Comparison of ENCODE assay signal across 31 mouse cellular contexts in genomic region chr9:86208334-86208925, GRCm38 (mm10).
A peak's percentile ranks its signal among the peaks of the same experiment; 100 is the strongest.
DNase-seq lines count a peak whose midpoint lies in the region; ATAC-seq and TF ChIP-seq lines count a peak whose summit lies in the region.
"Had no signal": no experiment of that assay in that cellular context is flagged by ENCODE, and none has a peak within 500 bp of the region (broad histone marks: within the 10 kb centered on the region; RNA-seq: fewer than 3 reads in every experiment).

No protein-coding gene starts in this region.

- DNase-seq in hindbrain, postnatal 0 days (ENCODE audit: low spot score): peak; percentile 30
- DNase-seq in right cerebral cortex, adult 18-20 months: peak; percentile 63
- DNase-seq in right cerebral cortex, postnatal 4 days: no peak
- DNase-seq in left cerebral cortex, postnatal 14 days (ENCODE audit: low spot score in 2 of 2): peak; percentile 52 to 57
- no peak for DNase-seq in kidney, postnatal 25 days
- DNase-seq in T-cell, adult 2 months (ENCODE audit: low spot score): no peak
- DNase-seq: adrenal gland, adult 8-10 months; cerebellum, adult 18-20 months; cerebellum, postnatal 36 days; embryo, embryonic 11 days; gastrocnemius, postnatal 10 days; heart, postnatal 4 days; kidney, adult 9 months; kidney, postnatal 14 days; lung, adult 18-20 months; lung, postnatal 10 days; thymus, postnatal 14 days had no signal

- no peak overlapping the region for H3K27ac ChIP-seq in hindbrain, postnatal 0 days
- no peak overlapping the region for H3K27ac ChIP-seq in hindbrain, embryonic 12.5 days
- H3K27ac ChIP-seq: embryonic facial prominence, embryonic 13.5 days; heart, embryonic 10.5 days; limb, embryonic 13.5 days; liver, embryonic 12.5 days; midbrain, embryonic 10.5 days; neural tube, embryonic 13.5 days had no signal

- H3K4me1 ChIP-seq in hindbrain, postnatal 0 days (ENCODE audit: insufficient read depth, low read length): no peaks in the 10 kb centered on the region
- no peaks in the 10 kb centered on the region for H3K4me1 ChIP-seq in hindbrain, embryonic 12.5 days
- H3K4me1 ChIP-seq: heart, embryonic 10.5 days; limb, embryonic 13.5 days; liver, embryonic 12.5 days; midbrain, embryonic 10.5 days; neural tube, embryonic 13.5 days had no signal

- H3K4me3 ChIP-seq in hindbrain, postnatal 0 days (ENCODE audit: low read length): no peak overlapping the region
- H3K4me3 ChIP-seq in hindbrain, embryonic 12.5 days: no peak overlapping the region
- H3K4me3 ChIP-seq: embryonic facial prominence, embryonic 13.5 days; erythroblast, embryonic 14.5 days; heart, embryonic 10.5 days; limb, embryonic 13.5 days; liver, embryonic 12.5 days; midbrain, embryonic 10.5 days; myocyte; neural tube, embryonic 13.5 days had no signal

- intact Hi-C loops in left cerebral cortex, postnatal 14 days (cut with DNase I): no loop called here

- no peaks in the 10 kb centered on the region for H3K27me3 ChIP-seq in hindbrain, postnatal 0 days (ENCODE audit: insufficient read depth, low read length)
- H3K27me3 ChIP-seq in hindbrain, embryonic 12.5 days: no peaks in the 10 kb centered on the region
- H3K27me3 ChIP-seq: embryonic facial prominence, embryonic 13.5 days; limb, embryonic 13.5 days; liver, embryonic 12.5 days; neural tube, embryonic 13.5 days had no signal

- H3K9ac ChIP-seq in hindbrain, postnatal 0 days (replicated peaks; ENCODE audit: low read length): no peak overlapping the region
- H3K9ac ChIP-seq in hindbrain, embryonic 12.5 days: no peak overlapping the region
- H3K9ac ChIP-seq: embryonic facial prominence, embryonic 13.5 days; limb, embryonic 13.5 days; liver, embryonic 12.5 days; neural tube, embryonic 13.5 days had no signal

- H3K36me3 ChIP-seq in hindbrain, postnatal 0 days (ENCODE audit: insufficient read depth, low read length): no peaks in the 10 kb centered on the region
- no peaks in the 10 kb centered on the region for H3K36me3 ChIP-seq in hindbrain, embryonic 12.5 days
- H3K36me3 ChIP-seq: embryonic facial prominence, embryonic 13.5 days; heart, embryonic 10.5 days; limb, embryonic 13.5 days; liver, embryonic 12.5 days; midbrain, embryonic 10.5 days; neural tube, embryonic 13.5 days had no signal

- H3K4me2 ChIP-seq in hindbrain, postnatal 0 days (ENCODE audit: low read depth, low read length): no peak overlapping the region
- no peak overlapping the region for H3K4me2 ChIP-seq in hindbrain, embryonic 12.5 days (replicated peaks)
- H3K4me2 ChIP-seq: embryonic facial prominence, embryonic 13.5 days; limb, embryonic 13.5 days; liver, embryonic 12.5 days; neural tube, embryonic 13.5 days had no signal

- 66% methylated on average over 5 of the region's 5 CpGs for WGBS in hindbrain, postnatal 0 days
- WGBS in hindbrain, embryonic 12.5 days: 87% methylated on average over 5 of the region's 5 CpGs

- no peak for ATAC-seq in hindbrain, postnatal 0 days
- no peak for ATAC-seq in hindbrain, embryonic 12.5 days (ENCODE audit: low FRiP score)
- ATAC-seq: activated CD4-positive, CD25-positive, alpha-beta regulatory T cell, adult 4 months; forebrain, embryonic 14.5 days; hindbrain, embryonic 16.5 days; intestine, embryonic 16.5 days; liver, embryonic 12.5 days; midbrain, embryonic 16.5 days had no signal

- H3K9me3 ChIP-seq in hindbrain, postnatal 0 days (ENCODE audit: low read length): no peaks in the 10 kb centered on the region
- no peaks in the 10 kb centered on the region for H3K9me3 ChIP-seq in hindbrain, embryonic 12.5 days (replicated peaks)
- H3K9me3 ChIP-seq: embryonic facial prominence, embryonic 13.5 days; heart, embryonic 10.5 days; limb, embryonic 13.5 days; liver, embryonic 12.5 days; midbrain, embryonic 10.5 days; neural tube, embryonic 13.5 days had no signal

- TF ChIP-seq CTCF in hindbrain, postnatal 0 days (IDR thresholded peaks at IDR 0.05; ENCODE audit: low read depth): no peak

Comparison
In these comparisons a context has a peak if more than half of its experiments do, and no peak if none do; other contexts are left out.
1. DNase-seq: peak in hindbrain, postnatal 0 days (single experiment), right cerebral cortex, adult 18-20 months (single experiment) and left cerebral cortex, postnatal 14 days (2 of 2); none in right cerebral cortex, postnatal 4 days (single experiment), kidney, postnatal 25 days (0 of 2) and T-cell, adult 2 months (single experiment).